Mouse (Mus musculus) neutrophil, adult 5-6 weeks (primary cell): Measurements from ENCODE around the gene Zcwpw1. TPM values are rescaled to one million over a fixed set of nuclear protein-coding genes. Genes with fewer than 3 reads are reported as not detected.
"Not testable (repeated sequence)": the region's sequence is repeated elsewhere in the genome, so short reads cannot be mapped to it uniquely, and the experiment has no call there.

Experiments
- ATAC-seq: fragments of 151-379, 151-347 bp; 2 replicates; pipeline ENCODE4 v1.8.0; 2017; ENCODE audit warnings: mild to moderate bottlenecking, moderate TSS enrichment; ENCODE audit not compliant: insufficient number of reproducible peaks, poor library complexity, low FRiP score, severe bottlenecking; ENCODE audit errors: extremely low read depth
- total RNA-seq: library from RNA; stranded (forward); fragments of 200-1000 nt; gene quantifications from 2 replicates; pipeline ENCODE4 v1.2.3, GENCODE M21; 2017

Zcwpw1 gene
- total RNA-seq, 1 experiment from 2014 or later, result 29.4 TPM

- ATAC-seq, result no peak
Observed at GRCm38 (mm10) chr5:137823455-137824045, 36.0 kb downstream of the Zcwpw1 start.

- no peak for ATAC-seq
Observed at GRCm38 (mm10) chr5:137825030-137825429, 37.4 kb downstream of the Zcwpw1 start.

- ATAC-seq, result no peak
Observed at GRCm38 (mm10) chr5:137825971-137826370, 38.4 kb downstream of the Zcwpw1 start.

- no peak for ATAC-seq
Observed at GRCm38 (mm10) chr5:137826421-137826820, 38.8 kb downstream of the Zcwpw1 start.

GRCm38 (mm10) chr5:137828694-137829093 lies 41.1 kb downstream of the Zcwpw1 start:
- peak; percentile 82 for ATAC-seq

GRCm38 (mm10) chr5:137830238-137830637 lies 42.6 kb downstream of the Zcwpw1 start:
- ATAC-seq, result no peak

GRCm38 (mm10) chr5:137831106-137831505 lies 43.5 kb downstream of the Zcwpw1 start:
- peak; percentile 18; the same call in 1 of the 2 replicates for ATAC-seq

GRCm38 (mm10) chr5:137831506-137831905 lies 43.9 kb downstream of the Zcwpw1 start:
- ATAC-seq, result peak; percentile 28

GRCm38 (mm10) chr5:137833500-137833899 lies 45.9 kb downstream of the Zcwpw1 start:
- no peak for ATAC-seq

GRCm38 (mm10) chr5:137835966-137836520 lies 48.4 kb downstream of the Zcwpw1 start, which contains the start of gene Pilra:
Gene Pilra (minus strand): TSS chr5:137836281.
- peak; percentile 80 for ATAC-seq

- ATAC-seq, result no peak
Observed at GRCm38 (mm10) chr5:137836611-137837010, 49.0 kb downstream of the Zcwpw1 start.

- peak; percentile 42; the same call in 1 of the 2 replicates for ATAC-seq
Observed at GRCm38 (mm10) chr5:137837110-137837509, 49.5 kb downstream of the Zcwpw1 start.

GRCm38 (mm10) chr5:137850313-137850712 lies 62.7 kb downstream of the Zcwpw1 start:
- not testable (repeated sequence) for ATAC-seq

GRCm38 (mm10) chr5:137854907-137855306 lies 67.3 kb downstream of the Zcwpw1 start:
- not testable (repeated sequence) for ATAC-seq

- ATAC-seq, result peak; percentile 50; the same call in 1 of the 2 replicates
Observed at GRCm38 (mm10) chr5:137856870-137857269, 69.3 kb downstream of the Zcwpw1 start.

GRCm38 (mm10) chr5:137857960-137858710 lies 70.5 kb downstream of the Zcwpw1 start, which contains the start of gene Pilrb1:
Gene Pilrb1 (minus strand): TSS chr5:137858106.
- peak; percentile 88 for ATAC-seq

GRCm38 (mm10) chr5:137864008-137864407 lies 76.4 kb downstream of the Zcwpw1 start:
- not testable (repeated sequence) for ATAC-seq

GRCm38 (mm10) chr5:137868600-137868999 lies 81.0 kb downstream of the Zcwpw1 start:
- not testable (repeated sequence) for ATAC-seq

GRCm38 (mm10) chr5:137871644-137872380 lies 84.2 kb downstream of the Zcwpw1 start, which contains the start of gene Pilrb2:
Gene Pilrb2 (minus strand): TSS chr5:137871815.
- ATAC-seq, result peak; percentile 86
